ENCODE assay signal across 8 mouse cellular contexts in genomic region chr8:110919341-110920031, GRCm38 (mm10). TPM values are rescaled to one million over a fixed set of nuclear protein-coding genes. Genes with fewer than 3 reads are reported as not detected.
DNase-seq lines count a peak whose midpoint lies in the region; ATAC-seq lines count a peak whose summit lies in the region.

St3gal2 (plus strand) TSS chr8:110919922.

- H3K4me2 ChIP-seq in intestine, embryonic 15.5 days (replicated peaks): peak within 1 kb of the TSS; percentile 78

- peak within 1 kb of the TSS; percentile 77 for H3K27ac ChIP-seq in intestine, embryonic 15.5 days

- H3K36me3 ChIP-seq in intestine, embryonic 15.5 days: no peaks in the 10 kb centered on the region

- intact Hi-C loops in left cerebral cortex, postnatal 25 days (cut with DNase I): loop anchor here (2.0 to 5.0 kb wide), 2 partner anchors 15 to 48 kb away; no protein-coding TSS in a partner anchor

- no peaks in the 10 kb centered on the region for H3K27me3 ChIP-seq in intestine, embryonic 15.5 days (replicated peaks)

- H3K9me3 ChIP-seq in intestine, embryonic 15.5 days: no peaks in the 10 kb centered on the region

- ATAC-seq in intestine, embryonic 15.5 days: peak; percentile 98

- peaks cover 17% of the 10 kb centered on the region for H3K4me1 ChIP-seq in intestine, embryonic 15.5 days (replicated peaks)

- DNase-seq in adrenal gland, adult 8-10 months: peak; percentile 89
- DNase-seq in embryo, embryonic 9.5 days (ENCODE audit: extremely low spot score): peak; percentile 95
- DNase-seq in gastrocnemius, postnatal 4 days (ENCODE audit: low spot score in 2 of 2): peak; percentile 62 to 85
- DNase-seq in left cerebral cortex, postnatal 25 days (ENCODE audit: low spot score in 2 of 2): peak; percentile 91 to 97
- peak; percentile 97 for DNase-seq in mesoderm, embryonic 11.5 days (ENCODE audit: low read depth, low spot score)
- peak; percentile 89 to 94 for DNase-seq in right cerebral cortex, postnatal 36 days (ENCODE audit: low spot score in 2 of 2)
- DNase-seq in urinary bladder, postnatal 4 days (ENCODE audit: low spot score in 2 of 2): peak; percentile 82 to 84

- H3K4me3 ChIP-seq in intestine, embryonic 15.5 days (replicated peaks): peak within 1 kb of the TSS; percentile 89

- peak within 1 kb of the TSS; percentile 79 for H3K9ac ChIP-seq in intestine, embryonic 15.5 days

- WGBS in intestine, embryonic 15.5 days: under 1% methylated on average over 35 of the region's 36 CpGs

RNA-seq across cellular contexts. Expression of gene St3gal2, which starts in this region (rescaled TPM):
- total RNA-seq in adrenal gland, adult 8-10 months (2022): 10 to 100 TPM; 19.1 to 41.1 (median 27.7) TPM
- total RNA-seq in gastrocnemius, postnatal 4 days (2021): 10 to 100 TPM; 44.0 to 44.9 TPM
- 13.0 and 15.3 TPM in 2 replicates for polyA plus RNA-seq in intestine, embryonic 15.5 days (2015; fragmentation: Nextera tagmentation; extraction: Ambion mirVana)
- 10 to 100 TPM; 86.2 to 88.7 TPM for total RNA-seq in left cerebral cortex, postnatal 25 days (2021)

Comparison
In these comparisons a context has a peak if more than half of its experiments do, and no peak if none do; other contexts are left out.
1. Peak in every context shown above with its lines: DNase-seq, ATAC-seq, H3K4me3 ChIP-seq and H3K27ac ChIP-seq.